Mouse (Mus musculus): ENCODE results near the gene Cltc.

Cltc gene

DNA sequence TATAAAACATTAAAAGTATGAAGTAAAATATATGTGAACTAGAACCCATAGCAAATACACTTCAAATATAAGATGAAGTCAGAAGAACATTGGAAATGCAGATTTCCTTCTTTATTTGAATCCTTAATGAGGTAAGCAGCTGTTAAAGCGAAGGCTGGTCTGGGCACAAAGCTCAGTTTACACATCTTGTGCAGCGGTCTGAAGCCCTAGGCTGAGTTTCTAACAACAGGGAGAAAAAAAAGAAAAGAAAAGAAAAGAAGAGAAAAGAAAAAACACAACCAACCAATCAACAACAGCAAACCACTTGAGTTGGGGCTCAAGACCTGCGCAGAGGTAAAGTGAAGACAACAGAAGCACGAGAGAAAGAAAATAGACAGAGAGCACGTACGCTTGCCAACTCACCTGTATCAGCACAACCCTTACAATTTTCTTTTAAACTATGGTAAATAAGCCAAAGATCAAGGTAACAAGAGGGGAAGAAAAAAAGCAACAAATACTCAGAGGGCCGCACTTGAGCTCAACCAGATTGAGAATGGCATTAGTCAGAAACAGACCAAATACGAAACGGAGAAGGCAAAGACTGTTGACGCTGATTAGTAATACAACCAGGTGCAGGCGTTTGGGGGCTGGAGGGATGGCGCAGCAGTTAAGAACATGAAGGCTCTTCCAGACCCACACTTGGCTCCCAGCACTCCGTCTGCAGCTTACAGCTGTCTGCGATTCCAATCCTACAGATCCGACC is 109.5 kb downstream of the Cltc start:
- no peak for DNase-seq (ENCODE audit: low read depth)

DNA sequence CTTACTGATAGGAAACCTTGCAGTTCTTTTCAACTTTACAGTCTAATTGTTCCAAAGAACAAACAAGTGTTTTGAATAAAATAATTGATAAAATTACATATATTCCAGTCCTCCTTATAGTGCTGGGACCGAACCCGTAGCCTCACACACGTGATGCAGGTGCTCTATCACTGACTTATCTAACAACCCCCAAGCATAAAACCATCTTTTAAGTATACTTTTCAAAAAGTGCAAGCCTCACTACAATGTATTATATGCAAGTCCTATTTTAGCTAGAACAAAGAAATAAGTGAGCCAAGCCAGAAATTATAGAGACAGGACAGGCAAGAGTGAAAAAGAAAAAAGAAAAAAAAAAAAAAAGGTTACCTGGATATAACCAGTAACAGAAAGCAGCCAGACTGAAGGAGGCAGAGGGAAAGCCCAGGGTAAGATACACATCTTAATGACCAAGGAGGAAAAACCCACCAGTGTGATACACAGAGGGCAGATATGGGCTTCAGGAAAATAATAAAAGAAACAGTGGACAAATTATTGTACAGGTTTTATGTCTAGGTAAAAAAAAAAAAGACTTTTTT is 110.4 kb downstream of the Cltc start:
- no peak for DNase-seq (ENCODE audit: low read depth)

DNA sequence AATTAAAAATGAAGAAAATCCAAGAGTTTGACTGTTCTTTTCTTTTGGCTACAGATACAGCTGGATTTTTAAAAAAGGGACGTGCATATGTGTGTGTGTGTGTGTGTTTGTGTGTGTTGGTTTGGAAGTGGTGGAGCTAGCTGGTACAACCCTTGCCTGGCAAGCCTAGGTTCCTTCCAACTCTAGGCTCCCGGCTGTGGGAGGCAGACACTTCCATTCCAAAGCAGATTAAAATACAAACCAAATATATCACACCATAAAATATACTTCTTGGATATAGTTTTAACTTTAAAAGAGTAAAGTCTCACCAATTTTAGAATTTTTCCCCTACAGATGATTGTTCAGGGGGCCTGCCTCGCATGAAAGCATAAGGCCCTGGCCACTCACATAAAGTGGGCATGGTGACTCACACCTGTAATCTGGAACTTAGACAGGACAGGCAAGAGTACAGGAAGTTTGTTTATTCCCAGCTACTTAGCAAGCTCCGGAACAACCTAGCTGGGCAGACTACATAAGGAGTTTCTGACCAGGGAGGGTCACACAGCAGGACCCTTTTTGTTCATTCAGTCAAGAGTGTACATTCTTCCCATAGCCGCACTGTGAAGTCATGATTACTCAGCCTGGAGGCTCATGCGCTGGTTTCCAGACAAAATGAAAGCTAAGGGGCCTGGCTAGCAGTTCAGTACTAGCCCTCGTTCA is 111.1 kb downstream of the Cltc start:
- peak; percentile 74 for DNase-seq (ENCODE audit: low read depth)

DNA sequence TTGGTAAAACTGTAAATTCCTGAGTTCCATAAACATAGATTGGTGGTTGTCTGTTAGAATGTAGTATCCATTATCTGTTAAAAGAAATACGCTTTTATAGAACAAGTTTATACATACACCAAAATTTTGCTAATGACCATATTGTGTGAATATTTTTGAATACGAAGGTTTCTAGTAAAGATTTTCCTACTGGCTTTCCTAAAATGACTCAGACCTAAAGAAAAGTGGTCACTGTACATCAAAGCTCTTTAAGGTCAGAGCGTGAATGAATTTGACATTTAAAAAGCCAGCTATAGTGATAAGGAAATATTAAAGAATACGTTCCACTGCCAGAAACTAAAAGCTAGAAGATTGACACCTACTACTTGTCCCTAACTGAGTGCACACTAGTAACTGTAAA is 112.8 kb downstream of the Cltc start:
- no peak for DNase-seq (ENCODE audit: low read depth)

Data from NIH3T3 (cell line).